ENCODE assay signal across 11 mouse cellular contexts in the genomic region with DNA sequence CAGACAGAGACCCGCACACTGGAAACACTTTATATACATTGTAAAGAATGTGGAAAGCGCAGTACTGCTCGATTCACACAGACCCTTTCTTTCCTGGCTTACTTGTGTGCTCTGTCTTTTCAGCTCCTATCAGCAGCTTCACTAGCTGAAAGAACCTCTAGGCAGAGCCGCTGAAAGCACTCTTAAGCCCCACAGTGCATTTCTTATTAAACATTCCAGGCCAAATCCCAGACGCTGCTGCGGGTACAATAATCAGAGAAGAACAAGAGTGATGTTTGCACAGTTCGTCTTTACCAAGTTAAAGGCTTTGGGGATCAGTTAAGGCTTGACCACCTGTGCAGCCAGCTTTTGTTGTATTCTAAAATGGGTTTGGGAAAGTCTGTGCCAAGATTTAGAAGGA. TPM values are rescaled to one million over a fixed set of nuclear protein-coding genes. Genes with fewer than 3 reads are reported as not detected.
A peak's percentile ranks its signal among the peaks of the same experiment; 100 is the strongest.
DNase-seq lines count a peak whose midpoint lies in the region; ATAC-seq and TF ChIP-seq lines count a peak whose summit lies in the region.
"Had no signal": no experiment of that assay in that cellular context is flagged by ENCODE, and none has a peak within 500 bp of the region (broad histone marks: within the 10 kb centered on the region; RNA-seq: fewer than 3 reads in every experiment).

No protein-coding gene starts in this region.

- DNase-seq in frontal cortex, postnatal 25 days (ENCODE audit: low spot score in 2 of 2): no peak
- peak; percentile 90 for DNase-seq in midbrain, embryonic 11.5 days (ENCODE audit: low spot score, missing footprints)
- DNase-seq in urinary bladder, postnatal 4 days (ENCODE audit: low spot score in 2 of 2): no peak
- DNase-seq in thymus, adult 18-20 months: no peak
- no peak for DNase-seq in natural killer cell, adult 2 months (ENCODE audit: low spot score in 2 of 2)
- DNase-seq: kidney, postnatal 4 days had no signal

- no peak for TF ChIP-seq EP300 in ES-Bruce4 (IDR thresholded peaks at IDR 0.05; ENCODE audit: insufficient read depth, low read depth, low read length)

- no peaks in the 10 kb centered on the region for H3K36me3 ChIP-seq in ES-Bruce4 (ENCODE audit: control insufficient read depth, insufficient read depth, low read length, poor library complexity, severe bottlenecking)
- no peaks in the 10 kb centered on the region for H3K36me3 ChIP-seq in forebrain, embryonic 16.5 days (ENCODE audit: control insufficient read depth, insufficient read depth)
- H3K36me3 ChIP-seq in midbrain, embryonic 11.5 days (ENCODE audit: control insufficient read depth, insufficient read depth, low read length): no peaks in the 10 kb centered on the region
- H3K36me3 ChIP-seq: liver, embryonic 12.5 days had no signal

- H3K4me3 ChIP-seq in ES-Bruce4 (ENCODE audit: low read depth, low read length): no peak overlapping the region
- H3K4me3 ChIP-seq in forebrain, embryonic 16.5 days (replicated peaks; ENCODE audit: low read length): no peak overlapping the region
- H3K4me3 ChIP-seq in midbrain, embryonic 11.5 days (ENCODE audit: low read depth, low read length): no peak overlapping the region
- H3K4me3 ChIP-seq: liver, embryonic 12.5 days; megakaryocyte, embryonic 14.5 days had no signal

- H3K27me3 ChIP-seq in ES-Bruce4 (ENCODE audit: control insufficient read depth, insufficient read depth, low read length, poor library complexity, severe bottlenecking): no peaks in the 10 kb centered on the region
- no peaks in the 10 kb centered on the region for H3K27me3 ChIP-seq in forebrain, embryonic 16.5 days (replicated peaks; ENCODE audit: control insufficient read depth, insufficient read depth, low read length)
- no peaks in the 10 kb centered on the region for H3K27me3 ChIP-seq in midbrain, embryonic 11.5 days (ENCODE audit: control insufficient read depth, insufficient read depth, low read length)

- no peak overlapping the region for H3K4me2 ChIP-seq in forebrain, embryonic 16.5 days (ENCODE audit: low read length)
- H3K4me2 ChIP-seq in midbrain, embryonic 11.5 days: no peak overlapping the region
- H3K4me2 ChIP-seq: liver, embryonic 12.5 days had no signal

- H3K4me1 ChIP-seq in ES-Bruce4 (ENCODE audit: control insufficient read depth, insufficient read depth, low read length): no peaks in the 10 kb centered on the region
- peaks cover 5% of the 10 kb centered on the region for H3K4me1 ChIP-seq in forebrain, embryonic 16.5 days (replicated peaks; ENCODE audit: control insufficient read depth, insufficient read depth, low read length)
- H3K4me1 ChIP-seq in midbrain, embryonic 11.5 days (ENCODE audit: control insufficient read depth, insufficient read depth, low read length): peaks cover 15% of the 10 kb centered on the region
- H3K4me1 ChIP-seq: liver, embryonic 12.5 days; megakaryocyte, embryonic 14.5 days had no signal

- H3K9ac ChIP-seq in ES-Bruce4 (ENCODE audit: low read depth, poor library complexity, severe bottlenecking): 0 out of 2 replicates have a peak overlapping the region, but pooled peaks have one; percentile 29
- no peak overlapping the region for H3K9ac ChIP-seq in forebrain, embryonic 16.5 days (replicated peaks; ENCODE audit: low read depth, low read length)
- H3K9ac ChIP-seq in midbrain, embryonic 11.5 days (ENCODE audit: low read length): peak overlapping the region; percentile 31
- H3K9ac ChIP-seq: liver, embryonic 12.5 days had no signal

- H3K9me3 ChIP-seq in ES-Bruce4 (replicated peaks; ENCODE audit: control insufficient read depth, insufficient read depth, low read length, poor library complexity, severe bottlenecking): no peaks in the 10 kb centered on the region
- no peaks in the 10 kb centered on the region for H3K9me3 ChIP-seq in forebrain, embryonic 16.5 days (ENCODE audit: control insufficient read depth, low read length)
- no peaks in the 10 kb centered on the region for H3K9me3 ChIP-seq in midbrain, embryonic 11.5 days (ENCODE audit: control insufficient read depth, low read length)
- H3K9me3 ChIP-seq: liver, embryonic 12.5 days; megakaryocyte, embryonic 14.5 days had no signal

- ATAC-seq in frontal cortex, adult (ENCODE audit: low TSS enrichment): 0 out of 2 replicates have a peak, but pooled peaks have one; percentile 44
- ATAC-seq in forebrain, embryonic 16.5 days: peak; percentile 80
- ATAC-seq in midbrain, embryonic 11.5 days (ENCODE audit: low FRiP score): peak; percentile 80
- ATAC-seq: liver, embryonic 12.5 days had no signal

- WGBS in forebrain, embryonic 16.5 days: 6% methylated on average over 7 of the region's 7 CpGs
- 10% methylated on average over 7 of the region's 7 CpGs for WGBS in midbrain, embryonic 11.5 days

- no peak for TF ChIP-seq POLR2A in ES-Bruce4 (IDR thresholded peaks at IDR 0.05; ENCODE audit: insufficient read depth, low read length)

- TF ChIP-seq CTCF in ES-Bruce4 (IDR thresholded peaks at IDR 0.05; ENCODE audit: low read depth, low read length): no peak

- no peak overlapping the region for H3K27ac ChIP-seq in ES-Bruce4 (ENCODE audit: insufficient read depth, low read length)
- H3K27ac ChIP-seq in forebrain, embryonic 16.5 days (ENCODE audit: low read length): peak overlapping the region; percentile 64
- H3K27ac ChIP-seq in midbrain, embryonic 11.5 days (ENCODE audit: low read depth, low read length): peak overlapping the region; percentile 93
- H3K27ac ChIP-seq: liver, embryonic 12.5 days had no signal

RNA-seq across cellular contexts. Expression of a gene that starts 12.1 kb away (rescaled TPM):
- 107 and 111 TPM in 2 replicates for polyA plus RNA-seq in ES-Bruce4 (2011; ENCODE audit: insufficient read depth, insufficient read length, low read depth, missing spikeins)
- 86.4 and 91.5 TPM in 2 replicates for polyA plus RNA-seq in forebrain, embryonic 16.5 days (2015; fragmentation: Nextera tagmentation; extraction: Ambion mirVana)
- polyA plus RNA-seq in midbrain, embryonic 11.5 days (2014; fragmentation: Nextera tagmentation; extraction: Ambion mirVana): 106 and 115 TPM in 2 replicates

RNA-seq across cellular contexts. Expression of a gene that starts 23.7 kb away (rescaled TPM):
- polyA plus RNA-seq in ES-Bruce4 (2011; ENCODE audit: insufficient read depth, insufficient read length, low read depth, missing spikeins): 6.4 and 7.0 TPM in 2 replicates
- polyA plus RNA-seq in forebrain, embryonic 16.5 days (2015; fragmentation: Nextera tagmentation; extraction: Ambion mirVana): 3.5 and 3.6 TPM in 2 replicates
- 17.0 and 17.1 TPM in 2 replicates for polyA plus RNA-seq in midbrain, embryonic 11.5 days (2014; fragmentation: Nextera tagmentation; extraction: Ambion mirVana)
